Mouse (Mus musculus) monocyte, adult 59 days (primary cell): ENCODE data around the gene Hc. TPM values are rescaled to one million over a fixed set of nuclear protein-coding genes. Genes with fewer than 3 reads are reported as not detected.

Experiments
- total RNA-seq, 2 experiments: library from RNA; stranded (reverse); gene quantifications; one replicate each; pipeline ENCODE4 v1.2.4; 2023

The Hc gene
- not detected for total RNA-seq

GRCm38 (mm10) chr2:35061338-35061737 lies at the start of gene Hc:
Gene Hc (minus strand): TSS chr2:35061438.

GRCm38 (mm10) chr2:35109141-35109923 lies 48.1 kb upstream of the Hc start, which contains the start of gene Cntrl:
Gene Cntrl (plus strand): TSS chr2:35109492.

DNA sequence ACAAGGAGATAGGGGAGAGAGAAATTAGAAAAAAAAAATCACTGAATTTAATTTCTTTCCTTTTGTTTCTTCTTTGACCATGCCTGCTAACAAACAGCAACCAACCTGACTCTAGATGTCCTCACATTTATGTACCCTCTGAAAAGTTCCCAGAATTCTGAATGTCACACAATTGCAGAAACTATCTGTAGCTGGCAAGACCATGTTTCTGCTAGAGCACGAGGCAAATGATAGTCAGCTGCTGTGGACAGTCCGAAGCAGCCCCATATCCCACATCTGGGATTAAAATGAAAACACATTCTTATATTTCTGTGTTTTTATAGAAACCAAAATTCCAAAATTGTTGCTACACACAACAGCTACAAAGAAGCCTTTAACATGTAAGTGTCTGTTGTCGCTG lies 40.2 kb upstream of the Hc start, which contains the start of gene AI182371:
Gene AI182371 (minus strand): TSS at position 101 of the 400 bp plus-strand sequence.

DNA sequence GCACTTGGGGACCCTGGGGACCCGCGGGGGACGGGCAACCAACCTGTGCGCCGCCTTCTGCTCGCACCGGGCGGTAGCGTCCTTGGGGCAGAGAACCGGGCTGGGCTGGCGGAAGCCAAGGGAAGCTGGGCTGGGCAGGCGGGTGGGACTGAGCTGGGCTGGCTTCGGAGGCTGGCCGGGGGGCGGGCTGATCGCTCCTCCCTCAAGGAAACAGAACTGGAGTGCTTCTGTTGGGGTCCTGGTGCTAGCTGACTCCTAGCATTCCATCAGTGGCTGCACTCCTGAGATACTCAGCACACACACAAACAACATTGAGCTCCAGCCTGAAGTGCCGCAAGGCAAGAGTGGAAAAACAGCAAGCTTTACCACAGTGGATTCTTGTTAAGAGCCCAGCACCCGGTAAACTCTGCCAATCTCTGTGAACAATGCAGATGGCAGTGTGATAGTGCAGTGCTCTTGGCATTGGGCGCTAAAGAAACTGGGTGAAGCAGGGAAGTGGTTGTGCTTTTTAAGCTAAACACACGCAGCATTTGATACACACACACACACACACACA lies 99.7 kb downstream of the Hc start, which contains the start of gene Traf1:
Gene Traf1 (minus strand): TSS at position 292 of the 556 bp plus-strand sequence.

Other genes starting within 250 kb of the Hc start
- 10 to 100 TPM; 78.7 to 91.0 TPM for gene Fbxw2, start 235.1 kb downstream of the Hc start, total RNA-seq
- not detected for gene Gm34653, start 228.4 kb downstream of the Hc start, total RNA-seq
- gene Cutal, start 187.0 kb downstream of the Hc start, total RNA-seq, result not detected
- gene Psmd5, start 186.5 kb downstream of the Hc start, total RNA-seq, result 10 to 100 TPM; 17.2 to 19.6 TPM
- gene Phf19, start 147.4 kb downstream of the Hc start, total RNA-seq, result 1 to 10 TPM; 4.4 to 4.7 TPM
- gene Traf1, start 99.7 kb downstream of the Hc start, total RNA-seq, result 100 to 1,000 TPM in 1 of 2 experiments, 10 to 100 TPM in 1; 94.2 to 111 TPM
- gene AI182371, start 40.1 kb upstream of the Hc start, total RNA-seq, result 1 to 10 TPM in 1 of 2 experiments, under 1 TPM in 1; 0.82 to 1.0 TPM
- 10 to 100 TPM; 77.9 to 78.8 TPM for gene Cntrl, start 48.1 kb upstream of the Hc start, total RNA-seq
- 100 to 1,000 TPM; 220 to 226 TPM for gene Rab14, start 139.7 kb upstream of the Hc start, total RNA-seq
- gene Gsn, start 194.9 kb upstream of the Hc start, total RNA-seq, result 10 to 100 TPM; 52.5 to 59.1 TPM